Mouse (Mus musculus) intestine, embryonic 16.5 days (tissue): ENCODE results near the gene Hid1. TPM values are rescaled to one million over a fixed set of nuclear protein-coding genes. Genes with fewer than 3 reads are reported as not detected.

Experiments
- ATAC-seq: fragments of 200-750 bp; cut with Nextera tagmentation; 2 replicates; pipeline ENCODE4 v1.8.0; 2017; ENCODE audit warnings: moderate TSS enrichment, moderate library complexity
- H3K27ac ChIP-seq: fragments of 300-500 bp; sonication (generic); 2 replicates; pipeline ENCODE4 v1.5.1; 2014; ENCODE audit warnings: mild to moderate bottlenecking, low read length
- H3K27me3 ChIP-seq: fragments of 300-500 bp; sonication (generic); replicated peaks from 2 replicates; pipeline ENCODE4 v1.6.1; 2014; ENCODE audit warnings: low read length, control low read depth, mixed read lengths; ENCODE audit not compliant: control insufficient read depth, insufficient read depth
- H3K36me3 ChIP-seq: fragments of 300-500 bp; sonication (generic); 2 replicates; pipeline ENCODE4 v1.6.1; 2014; ENCODE audit warnings: low read length, control low read depth; ENCODE audit not compliant: control insufficient read depth, insufficient read depth
- H3K4me1 ChIP-seq: fragments of 300-500 bp; sonication (generic); 2 replicates; pipeline ENCODE4 v1.6.1; 2014; ENCODE audit warnings: low read length, control low read depth, mixed read lengths; ENCODE audit not compliant: control insufficient read depth, insufficient read depth
- H3K4me2 ChIP-seq: fragments of 300-500 bp; sonication (generic); 2 replicates; pipeline ENCODE4 v1.6.1; 2014; ENCODE audit warnings: low read depth, low read length, control low read depth
- H3K4me3 ChIP-seq: fragments of 300-500 bp; sonication (generic); 2 replicates; pipeline ENCODE4 v1.5.1; 2014; ENCODE audit warnings: mild to moderate bottlenecking, low read length
- H3K9ac ChIP-seq: fragments of 300-500 bp; sonication (generic); 2 replicates; pipeline ENCODE4 v1.6.1; 2014; ENCODE audit warnings: low read depth, low read length
- H3K9me3 ChIP-seq: fragments of 300-500 bp; sonication (generic); 2 replicates; pipeline ENCODE4 v1.6.1; 2016; ENCODE audit warnings: low read length, control low read depth; ENCODE audit not compliant: control insufficient read depth
- WGBS: fragments of 180-500 bp; shearing (Covaris S2); extraction: QIAGEN DNeasy Blood & Tissue Kit; methylation state at CpG from one replicate; pipeline ENCODE4 v1.1.7; 2014; 5-methylcytosine and 5-hydroxymethylcytosine counted together
- polyA plus RNA-seq: library from polyadenylated mRNA; unstranded; fragments of >200 nt; fragmentation: Nextera tagmentation; extraction: Ambion mirVana; gene quantifications from 2 replicates; pipeline ENCODE4 v1.2.1, GENCODE M21; 2015

Gene Hid1
- polyA plus RNA-seq, 1 experiment from 2014 or later, result 20.5 TPM

DNA sequence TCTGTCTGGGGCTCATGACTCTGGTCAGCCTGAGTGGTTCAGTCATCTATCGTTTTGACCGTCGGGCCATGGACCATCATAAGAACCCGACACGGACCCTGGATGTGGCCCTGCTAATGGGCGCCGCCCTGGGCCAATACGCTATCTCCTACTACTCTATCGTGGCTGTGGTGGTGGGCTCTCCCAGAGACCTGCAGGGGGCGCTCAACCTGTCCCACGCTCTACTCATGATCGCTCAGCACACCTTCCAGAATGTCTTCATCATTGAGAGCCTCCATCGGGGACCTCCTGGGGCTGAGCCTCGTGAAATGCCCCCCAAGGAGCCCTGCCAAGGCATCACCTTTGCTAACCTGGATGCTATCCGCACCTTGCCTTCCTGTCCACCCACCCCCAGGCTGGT, 38.2 kb downstream of the Hid1 start:
- ATAC-seq, result no peak
- H3K9ac ChIP-seq, result no peak overlapping the region
- H3K27ac ChIP-seq, result no peak overlapping the region
- no peaks in the 10 kb centered on the region for H3K9me3 ChIP-seq
- peaks cover 26% of the 10 kb centered on the region for H3K27me3 ChIP-seq
- 73% methylated on average over 15 of the region's 15 CpGs for WGBS
- H3K36me3 ChIP-seq, result no peaks in the 10 kb centered on the region
- no peak overlapping the region for H3K4me2 ChIP-seq
- no peak overlapping the region for H3K4me3 ChIP-seq
- H3K4me1 ChIP-seq, result peaks cover under 1% of the 10 kb centered on the region; the same call in 1 of the 2 replicates

- no peak for ATAC-seq
- Histone ChIP-seq H3K4me3 (no peak overlapping the region), H3K4me2 (no peak overlapping the region), H3K27ac (no peak overlapping the region), H3K9ac (no peak overlapping the region), H3K4me1 (peaks cover 4% of the 10 kb centered on the region; the same call in 1 of the 2 replicates), H3K36me3 (no peaks in the 10 kb centered on the region), H3K9me3 (no peaks in the 10 kb centered on the region), H3K27me3 (peaks cover 41% of the 10 kb centered on the region)
- WGBS, result 63% methylated on average over 7 of the region's 7 CpGs
These were observed 40.8 kb downstream of the Hid1 start for GRCm38 (mm10) chr11:115326730-115327129.

DNA sequence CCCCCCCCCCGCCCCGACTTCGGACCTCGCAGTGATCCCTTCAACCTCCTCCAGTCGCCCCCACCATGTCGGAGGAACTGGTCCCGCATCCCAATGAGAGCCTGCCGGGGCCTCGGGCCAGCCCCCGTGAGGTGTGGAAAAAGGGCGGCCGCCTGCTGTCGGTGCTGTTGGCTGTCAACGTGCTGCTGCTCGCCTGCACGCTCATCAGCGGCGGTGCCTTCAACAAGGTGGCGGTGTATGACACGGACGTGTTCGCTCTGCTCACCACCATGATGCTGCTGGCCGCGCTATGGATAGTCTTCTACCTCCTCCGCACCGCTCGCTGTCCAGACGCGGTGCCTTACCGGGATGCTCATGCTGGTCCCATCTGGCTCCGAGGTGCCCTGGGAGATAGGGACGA, 44.2 kb downstream of the Hid1 start:
- no peak overlapping the region for H3K4me3 ChIP-seq
- H3K4me2 ChIP-seq, result no peak overlapping the region
- H3K27ac ChIP-seq, result no peak overlapping the region
- H3K4me1 ChIP-seq, result peaks cover 9% of the 10 kb centered on the region; the same call in 1 of the 2 replicates
- H3K27me3 ChIP-seq, result peaks cover 71% of the 10 kb centered on the region
- H3K36me3 ChIP-seq, result no peaks in the 10 kb centered on the region
- no peak for ATAC-seq
- no peak overlapping the region for H3K9ac ChIP-seq
- H3K9me3 ChIP-seq, result no peaks in the 10 kb centered on the region
- WGBS, result 16% methylated on average over 32 of the region's 32 CpGs

- peak within 1 kb of the TSS; percentile 44; the same call in 1 of the 2 replicates for H3K9ac ChIP-seq
- peaks cover 83% of the 10 kb centered on the region for H3K27me3 ChIP-seq
- no peaks in the 10 kb centered on the region for H3K9me3 ChIP-seq
- H3K4me3 ChIP-seq, result peak within 1 kb of the TSS; percentile 11
- H3K36me3 ChIP-seq, result no peaks in the 10 kb centered on the region
- peak; percentile 47; the same call in 1 of the 2 replicates for ATAC-seq
- peaks cover 9% of the 10 kb centered on the region; the same call in 1 of the 2 replicates for H3K4me1 ChIP-seq
- 5% methylated on average over 35 of the region's 35 CpGs for WGBS
- H3K27ac ChIP-seq, result no peak within 1 kb of the TSS
- H3K4me2 ChIP-seq, result no peak within 1 kb of the TSS; the same call in 1 of the 2 replicates
These were observed 45.5 kb downstream of the Hid1 start, which contains the start of gene Ush1g for GRCm38 (mm10) chr11:115321906-115322693. TSS of gene Ush1g (minus strand) at chr11:115322041.

DNA sequence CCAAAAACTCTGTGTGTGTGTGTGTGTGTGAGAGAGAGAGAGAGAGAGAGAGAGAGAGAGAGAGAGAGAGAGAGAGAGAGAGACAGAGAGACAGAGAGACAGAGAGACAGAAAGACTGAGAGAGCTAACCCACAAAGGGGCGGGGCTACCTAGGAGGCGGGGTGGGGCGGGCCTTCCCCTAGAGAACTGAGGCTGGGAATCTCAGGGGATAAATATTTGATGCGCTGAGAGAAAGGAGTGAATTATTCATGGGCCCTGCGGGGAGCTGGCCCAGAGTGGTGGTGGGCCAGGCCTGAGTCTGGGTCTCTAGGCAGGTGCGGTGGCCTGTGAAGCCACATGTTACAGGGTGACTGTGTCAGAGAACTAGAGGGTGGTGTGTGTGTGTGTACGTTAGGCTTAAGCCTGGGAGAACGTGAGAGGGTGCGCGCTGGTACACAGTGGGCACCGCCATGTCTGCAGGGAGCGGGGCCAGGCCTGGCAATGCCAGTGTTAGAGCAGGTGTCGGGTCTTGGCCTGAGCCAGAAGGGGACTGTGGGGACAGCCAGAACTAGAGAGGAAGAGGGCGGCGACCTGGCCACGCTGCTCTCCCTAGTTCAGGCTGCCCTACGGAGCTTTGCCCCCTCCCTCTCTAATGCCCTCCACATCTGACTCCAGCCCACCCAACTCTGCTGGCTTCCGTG, 47.7 kb downstream of the Hid1 start:
- Histone ChIP-seq H3K9ac (no peak overlapping the region), H3K4me1 (peaks cover 9% of the 10 kb centered on the region; the same call in 1 of the 2 replicates), H3K4me2 (no peak overlapping the region), H3K4me3 (no peak overlapping the region), H3K9me3 (no peaks in the 10 kb centered on the region), H3K36me3 (no peaks in the 10 kb centered on the region), H3K27ac (no peak overlapping the region), H3K27me3 (peaks cover 95% of the 10 kb centered on the region)
- WGBS, result 7% methylated on average over 16 of the region's 18 CpGs
- no peak; the same call in 1 of the 2 replicates for ATAC-seq

DNA sequence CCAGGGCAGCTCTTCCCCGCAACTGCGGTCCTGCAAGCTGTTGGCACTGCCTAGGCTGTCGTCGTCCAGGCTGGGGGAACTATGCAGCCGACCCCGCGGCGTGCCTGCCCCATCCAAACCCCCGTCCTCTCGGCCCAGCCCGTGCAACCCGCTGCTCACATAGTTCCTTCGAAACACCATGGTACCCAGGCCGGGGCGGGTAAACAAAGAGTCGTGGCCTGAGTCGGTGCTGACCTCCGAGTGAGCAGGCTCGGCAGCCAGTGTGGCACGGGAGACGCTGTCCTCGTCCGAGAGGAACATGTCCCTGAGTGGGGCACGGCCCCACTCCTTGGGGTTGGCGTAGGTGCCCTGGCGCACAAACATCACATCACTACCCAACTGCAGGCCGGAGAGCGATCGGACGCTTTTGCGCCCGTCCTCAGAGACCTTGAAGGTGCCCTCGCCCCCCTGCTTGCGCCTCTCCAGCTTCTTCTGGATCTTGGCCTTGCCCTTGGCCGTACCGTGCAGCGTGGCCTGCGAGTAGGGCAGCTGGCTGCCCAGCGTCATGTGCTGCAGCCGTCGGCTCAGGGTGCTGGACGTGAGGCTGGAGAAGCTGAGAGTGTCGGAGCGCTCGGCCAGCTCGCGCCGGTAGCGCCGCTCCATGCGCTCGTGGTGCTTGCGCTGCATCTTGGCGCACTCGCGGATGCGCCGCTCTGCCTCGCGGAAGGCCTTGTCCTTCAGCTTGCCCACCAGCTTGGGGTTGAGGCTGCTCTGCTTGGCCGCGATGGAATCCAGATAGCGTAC, 49.1 kb downstream of the Hid1 start:
- Histone ChIP-seq H3K27ac (no peak overlapping the region), H3K36me3 (no peaks in the 10 kb centered on the region), H3K27me3 (peaks cover 90% of the 10 kb centered on the region), H3K4me3 (no peak overlapping the region; the same call in 1 of the 2 replicates), H3K9me3 (no peaks in the 10 kb centered on the region), H3K4me2 (no peak overlapping the region), H3K4me1 (peaks cover 9% of the 10 kb centered on the region; the same call in 1 of the 2 replicates), H3K9ac (no peak overlapping the region)
- no peak for ATAC-seq
- WGBS, result 4% methylated on average over 63 of the region's 63 CpGs

GRCm38 (mm10) chr11:115317204-115317603, 50.4 kb downstream of the Hid1 start:
- Histone ChIP-seq H3K4me1 (peaks cover 9% of the 10 kb centered on the region; the same call in 1 of the 2 replicates), H3K4me3 (no peak overlapping the region), H3K27me3 (peaks cover 81% of the 10 kb centered on the region), H3K9me3 (no peaks in the 10 kb centered on the region), H3K36me3 (no peaks in the 10 kb centered on the region), H3K9ac (no peak overlapping the region), H3K27ac (no peak overlapping the region), H3K4me2 (no peak overlapping the region)
- no peak for ATAC-seq
- 60% methylated on average over 7 of the region's 7 CpGs for WGBS

GRCm38 (mm10) chr11:115314249-115314648, 53.3 kb downstream of the Hid1 start:
- 48% methylated on average over 2 of the region's 2 CpGs for WGBS
- ATAC-seq, result no peak
- Histone ChIP-seq H3K9me3 (no peaks in the 10 kb centered on the region), H3K27me3 (peaks cover 54% of the 10 kb centered on the region), H3K27ac (no peak overlapping the region), H3K4me3 (no peak overlapping the region), H3K4me1 (no peaks in the 10 kb centered on the region), H3K9ac (no peak overlapping the region; the same call in 1 of the 2 replicates), H3K36me3 (no peaks in the 10 kb centered on the region), H3K4me2 (no peak overlapping the region)

DNA sequence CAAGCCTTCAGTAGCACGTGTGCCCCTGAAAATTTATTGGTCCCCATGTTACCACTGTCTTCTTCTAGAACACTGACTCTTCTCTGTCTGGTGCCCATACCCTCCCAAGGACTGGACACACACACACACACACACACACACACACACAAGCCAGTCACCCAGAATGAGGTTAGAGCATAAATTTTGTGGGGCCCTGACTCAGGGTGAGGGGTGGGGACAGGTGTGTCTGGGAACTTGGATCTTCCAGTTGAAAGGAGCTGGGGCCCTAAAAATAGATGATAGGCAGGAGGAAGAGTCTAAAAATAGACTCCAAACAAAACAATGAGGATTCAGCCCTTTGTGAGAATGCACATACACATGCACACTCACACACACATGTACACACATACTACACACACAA, 58.8 kb downstream of the Hid1 start:
- no peak overlapping the region for H3K4me3 ChIP-seq
- no peak overlapping the region for H3K27ac ChIP-seq
- H3K4me1 ChIP-seq, result no peaks in the 10 kb centered on the region
- H3K9me3 ChIP-seq, result no peaks in the 10 kb centered on the region
- no peaks in the 10 kb centered on the region for H3K36me3 ChIP-seq
- H3K4me2 ChIP-seq, result no peak overlapping the region
- no peak for ATAC-seq
- WGBS, result 63% methylated on average over 1 of the region's 1 CpGs
- no peak overlapping the region for H3K9ac ChIP-seq
- 0 out of 2 replicates have a peak, but pooled peaks cover 9% of the 10 kb centered on the region for H3K27me3 ChIP-seq
